Mouse (Mus musculus): ENCODE measurements around the gene Vmn1r13.
"Not testable (repeated sequence)": the region's sequence is repeated elsewhere in the genome, so short reads cannot be mapped to it uniquely, and the experiment has no call there.

The Vmn1r13 gene

DNA sequence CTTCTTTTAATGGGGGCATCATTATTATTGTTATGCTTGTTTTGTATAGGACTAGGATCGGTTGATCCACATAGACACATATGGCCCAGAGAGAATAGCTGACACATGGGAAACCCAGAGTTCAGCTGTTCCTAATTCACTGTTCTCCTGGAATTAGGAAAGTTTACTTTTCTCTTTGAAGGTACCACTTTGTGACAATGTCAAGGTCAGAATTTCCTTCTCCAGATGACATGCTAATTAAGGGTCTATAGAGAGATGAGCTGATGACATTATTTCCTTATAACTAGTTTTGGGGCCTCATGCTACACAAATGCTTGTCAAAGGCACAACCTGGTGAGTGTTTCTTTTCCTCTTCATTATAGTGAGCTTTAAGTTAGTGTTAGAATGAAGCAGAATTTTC is at the start of gene Vmn1r13:
TSS of gene Vmn1r13 (plus strand) at position 301 of the 400 bp plus-strand sequence.
- DNase-seq (ENCODE audit: low spot score), result not testable (repeated sequence)

DNA sequence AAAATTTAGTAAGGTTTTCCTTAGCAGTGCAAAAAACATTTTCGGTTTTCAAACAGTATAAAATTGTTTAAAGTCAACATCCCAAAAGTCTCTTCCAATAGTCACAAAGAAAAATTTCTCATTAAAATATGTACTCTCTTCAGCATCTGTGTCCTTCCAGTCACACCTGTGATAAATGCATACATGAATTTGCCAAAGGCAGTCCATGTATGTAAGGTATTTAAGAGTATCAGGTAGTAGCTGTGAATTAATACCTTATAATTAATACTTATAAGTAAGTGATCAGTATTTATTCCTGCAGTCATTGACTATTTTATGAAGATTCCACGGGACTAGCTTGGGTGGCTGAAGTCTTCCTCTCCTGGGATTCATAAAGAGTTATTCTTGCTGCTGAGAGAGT is 46.5 kb upstream of the Vmn1r13 start, which contains the start of gene Vmn1r12:
TSS of gene Vmn1r12 (plus strand) at position 301 of the 400 bp plus-strand sequence.
- no peak for DNase-seq (ENCODE audit: low spot score)

DNA sequence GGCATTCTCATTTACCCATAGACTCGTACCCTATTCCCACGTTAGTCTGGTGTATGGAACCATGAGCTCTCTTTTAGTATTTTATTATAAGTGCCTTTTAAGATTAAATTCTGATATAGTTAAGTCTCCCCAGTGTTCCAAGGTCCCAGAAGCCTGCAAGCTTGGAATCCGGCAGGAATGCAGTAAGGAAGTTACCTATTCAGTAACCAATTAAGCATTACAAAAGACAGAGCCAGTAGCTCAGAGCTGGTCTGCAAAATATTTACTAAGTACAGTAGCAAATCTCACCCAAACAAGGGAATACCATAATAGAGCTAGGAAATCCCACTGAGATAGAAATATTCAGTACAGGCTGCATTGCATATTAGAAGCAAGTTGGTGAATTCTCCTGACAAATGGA is 13.1 kb upstream of the Vmn1r13 start:
- not testable (repeated sequence) for DNase-seq (ENCODE audit: low spot score)

DNA sequence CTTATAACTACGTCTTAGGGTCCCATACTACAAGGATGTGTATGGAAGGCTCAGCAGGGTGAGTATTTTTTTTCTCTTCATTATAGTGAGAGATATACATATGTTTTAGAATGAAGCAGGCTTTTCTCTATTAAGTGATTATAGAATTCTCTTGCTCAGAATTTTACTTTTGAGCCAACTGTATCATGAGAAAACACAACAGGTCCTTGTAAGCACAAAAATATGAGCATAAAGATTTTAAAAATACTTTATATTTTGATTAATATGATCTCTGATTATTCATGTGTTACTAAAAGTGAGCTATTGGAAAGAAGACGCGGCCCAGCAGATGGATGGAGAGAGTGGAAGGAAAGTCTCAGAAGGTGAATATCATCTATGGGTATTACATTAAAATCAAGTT is 28.3 kb downstream of the Vmn1r13 start, which contains the start of gene Vmn1r14:
TSS of gene Vmn1r14 (plus strand) at position 301 of the 400 bp plus-strand sequence.
- no peak for DNase-seq (ENCODE audit: low spot score)

DNA sequence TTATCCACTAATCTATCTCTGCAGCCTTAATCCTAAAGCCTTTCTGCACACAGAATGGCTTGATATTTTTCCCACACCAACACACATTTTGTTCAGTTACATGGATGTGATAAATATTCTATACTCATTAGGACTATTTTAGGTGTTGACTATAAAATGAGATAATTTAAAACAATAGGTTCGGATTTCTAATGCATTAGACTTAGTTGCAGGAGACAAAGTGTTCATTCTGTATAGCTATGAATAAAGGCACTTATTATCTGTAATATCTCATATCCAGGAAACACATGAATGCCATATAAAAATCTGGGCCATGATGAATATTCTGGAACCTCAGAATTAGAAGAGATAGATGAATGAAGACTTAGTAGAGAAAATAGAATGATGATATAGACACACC is 54.6 kb downstream of the Vmn1r13 start, which contains the start of gene Vmn1r15:
TSS of gene Vmn1r15 (plus strand) at position 301 of the 400 bp plus-strand sequence.
- no peak for DNase-seq (ENCODE audit: low spot score)

DNA sequence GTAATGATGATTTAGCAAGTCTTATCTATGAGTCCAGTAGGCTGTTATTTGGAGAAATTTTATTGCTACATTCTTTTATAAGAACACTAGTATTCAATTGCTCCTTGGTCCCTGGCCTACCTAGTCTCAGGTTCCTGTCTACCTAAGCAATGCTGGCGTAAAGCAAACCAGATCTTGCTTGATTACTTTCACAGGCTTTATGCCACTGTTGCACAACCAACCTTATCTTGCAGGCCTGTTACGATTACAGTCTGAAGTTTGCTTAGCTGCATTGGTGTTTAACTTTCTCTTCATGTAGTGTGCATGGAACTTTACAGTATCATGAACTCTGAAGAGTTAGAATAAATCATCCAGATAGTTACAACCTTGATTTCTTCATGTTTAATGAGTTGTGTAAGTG is 57.9 kb downstream of the Vmn1r13 start:
- DNase-seq (ENCODE audit: low spot score), result no peak
